Mouse (Mus musculus): ENCODE results near the gene Cdkn2b. TPM values are rescaled to one million over a fixed set of nuclear protein-coding genes. Genes with fewer than 3 reads are reported as not detected.

Gene Cdkn2b
- total and polyA plus RNA-seq, 3 experiments, result not detected

GRCm38 (mm10) chr4:89313461-89313860 is 2.6 kb upstream of the Cdkn2b start:
- Histone ChIP-seq H3K4me3 (replicated peaks in 1 of 3; ENCODE audit: low read depth in 2 of 3, low read length in 2 of 3, poor library complexity in 1 of 3) (no peak overlapping the region), H3K9me3 (replicated peaks; ENCODE audit: low read length) (no peaks in the 10 kb centered on the region), H3K9ac (ENCODE audit: insufficient read depth, low read depth) (no peak overlapping the region), H3K79me2 (replicated peaks; ENCODE audit: control insufficient read depth, extremely low read depth, insufficient read depth, poor library complexity, severe bottlenecking) (no peaks in the 10 kb centered on the region), H3K27me3 (replicated peaks) (no peaks in the 10 kb centered on the region), H3K4me2 (ENCODE audit: insufficient read depth, low read depth, poor library complexity, severe bottlenecking) (no peak overlapping the region), H3K27ac (ENCODE audit: insufficient read depth, low read depth) (no peak overlapping the region), H3K4me1 (ENCODE audit: control insufficient read depth in 1 of 2, insufficient read depth in 2 of 2) (no peaks in the 10 kb centered on the region), H3K36me3 (replicated peaks in 1 of 2; ENCODE audit: control insufficient read depth in 1 of 2, insufficient read depth in 1 of 2, low read length in 1 of 2) (no peaks in the 10 kb centered on the region)
- in situ Hi-C loops (cut with MboI; ENCODE audit: low pct_ligation_motif_present, low pct_unique_long_range_greater_than_20kb, low sequenced_read_pairs), result no loop called here
- DNase-seq (ENCODE audit: extremely low read depth), result no peak
- TF ChIP-seq UBTF (IDR thresholded peaks at IDR 0.05; ENCODE audit: low read depth, low read length) (no peak), MXI1 (IDR thresholded peaks at IDR 0.05; ENCODE audit: low read depth, low read length) (no peak), MAZ (IDR thresholded peaks at IDR 0.05; ENCODE audit: low read depth, low read length) (no peak), TCF12 (IDR thresholded peaks at IDR 0.05; ENCODE audit: low read depth, low read length) (no peak), PAX5 (IDR thresholded peaks at IDR 0.05; ENCODE audit: low read length) (no peak), IRF4 (IDR thresholded peaks at IDR 0.05; ENCODE audit: low read depth, low read length) (no peak), BHLHE40 (IDR thresholded peaks at IDR 0.05; ENCODE audit: low read depth, low read length) (no peak), CHD2 (IDR thresholded peaks at IDR 0.05; ENCODE audit: low read length) (no peak), RCOR1 (conservative IDR thresholded peaks at IDR 0.05; ENCODE audit: low read depth, low read length) (no peak), EP300 (IDR thresholded peaks at IDR 0.05; ENCODE audit: low read length) (no peak), NRF1 (IDR thresholded peaks at IDR 0.05; ENCODE audit: low read depth, low read length) (no peak), POLR2A (IDR thresholded peaks at IDR 0.05; ENCODE audit: low read depth, low read length) (no peak), CHD1 (IDR thresholded peaks at IDR 0.05; ENCODE audit: low read depth, low read length) (no peak), POLR2AphosphoS2 (IDR thresholded peaks at IDR 0.05; ENCODE audit: low read depth, low read length) (no peak), MYC (IDR thresholded peaks at IDR 0.05; ENCODE audit: low read depth, low read length) (no peak), ELF1 (IDR thresholded peaks at IDR 0.05; ENCODE audit: low read depth, low read length) (no peak), GABPA (IDR thresholded peaks at IDR 0.05; ENCODE audit: insufficient replicate concordance, low read depth, low read length) (no peak), ZC3H11A (IDR thresholded peaks at IDR 0.05; ENCODE audit: low read depth, low read length) (no peak), KAT2A (IDR thresholded peaks at IDR 0.05; ENCODE audit: insufficient replicate concordance, low read length) (no peak)
- dilution Hi-C loops (cut with MboI; ENCODE audit: extremely low pct_ligation_motif_present, extremely low pct_unique_long_range_greater_than_20kb, low sequenced_read_pairs), result no loop called here

GRCm38 (mm10) chr4:89309996-89310395 is 843 bp downstream of the Cdkn2b start:
- no peaks in the 10 kb centered on the region for H3K27me3 ChIP-seq (replicated peaks)
- H3K36me3 ChIP-seq (replicated peaks in 1 of 2; ENCODE audit: control insufficient read depth in 1 of 2, insufficient read depth in 1 of 2, low read length in 1 of 2), result no peaks in the 10 kb centered on the region
- no peak overlapping the region for H3K27ac ChIP-seq (ENCODE audit: insufficient read depth, low read depth)
- TF ChIP-seq TCF12 (IDR thresholded peaks at IDR 0.05; ENCODE audit: low read depth, low read length) (no peak), POLR2AphosphoS2 (IDR thresholded peaks at IDR 0.05; ENCODE audit: low read depth, low read length) (no peak), GABPA (IDR thresholded peaks at IDR 0.05; ENCODE audit: insufficient replicate concordance, low read depth, low read length) (no peak), SMC3 (IDR thresholded peaks at IDR 0.05; ENCODE audit: low read depth, low read length) (no peak), SIN3A (IDR thresholded peaks at IDR 0.05; ENCODE audit: low read length) (no peak), MEF2A (IDR thresholded peaks at IDR 0.05; ENCODE audit: borderline replicate concordance, low read depth, low read length) (no peak), ZNF384 (IDR thresholded peaks at IDR 0.05; ENCODE audit: low read depth, low read length) (no peak), KAT2A (IDR thresholded peaks at IDR 0.05; ENCODE audit: insufficient replicate concordance, low read length) (no peak), TBP (conservative IDR thresholded peaks at IDR 0.05; ENCODE audit: low read depth, low read length) (no peak), NRF1 (IDR thresholded peaks at IDR 0.05; ENCODE audit: low read depth, low read length) (no peak), EP300 (IDR thresholded peaks at IDR 0.05; ENCODE audit: low read length) (no peak), ZMIZ1 (IDR thresholded peaks at IDR 0.05; ENCODE audit: low read depth, low read length) (no peak)
- dilution Hi-C loops (cut with MboI; ENCODE audit: extremely low pct_ligation_motif_present, extremely low pct_unique_long_range_greater_than_20kb, low sequenced_read_pairs), result no loop called here
- DNase-seq (ENCODE audit: extremely low read depth), result no peak
- in situ Hi-C loops (cut with MboI; ENCODE audit: low pct_ligation_motif_present, low pct_unique_long_range_greater_than_20kb, low sequenced_read_pairs), result no loop called here
- no peak overlapping the region for H3K4me2 ChIP-seq (ENCODE audit: insufficient read depth, low read depth, poor library complexity, severe bottlenecking)
- no peaks in the 10 kb centered on the region for H3K79me2 ChIP-seq (replicated peaks; ENCODE audit: control insufficient read depth, extremely low read depth, insufficient read depth, poor library complexity, severe bottlenecking)
- no peak overlapping the region for H3K4me3 ChIP-seq (replicated peaks in 1 of 3; ENCODE audit: low read depth in 2 of 3, low read length in 2 of 3, poor library complexity in 1 of 3)
- H3K9me3 ChIP-seq (replicated peaks; ENCODE audit: low read length), result no peaks in the 10 kb centered on the region
- no peak overlapping the region for H3K9ac ChIP-seq (ENCODE audit: insufficient read depth, low read depth)
- no peaks in the 10 kb centered on the region for H3K4me1 ChIP-seq (ENCODE audit: control insufficient read depth in 1 of 2, insufficient read depth in 2 of 2)

Measured in CH12.LX (cell line).